Mouse (Mus musculus) megakaryocyte, embryonic 14.5 days (primary cell): Measurements from ENCODE around the gene Awat1. TPM values are rescaled to one million over a fixed set of nuclear protein-coding genes. Genes with fewer than 3 reads are reported as not detected.

ENCODE experiments used
- H3K27me3 ChIP-seq: replicated peaks from 2 replicates; pipeline ENCODE3; 2012; ENCODE audit warnings: inconsistent platforms
- H3K36me3 ChIP-seq: replicated peaks from 2 replicates; pipeline ENCODE3; 2012; ENCODE audit warnings: low read length, inconsistent platforms, mixed read lengths
- H3K4me1 ChIP-seq: 2 replicates; pipeline ENCODE4 v1.6.1; 2012; ENCODE audit warnings: inconsistent platforms
- H3K4me3 ChIP-seq: replicated peaks from 2 replicates; pipeline ENCODE3; 2012; ENCODE audit warnings: moderate library complexity, mild to moderate bottlenecking, inconsistent platforms
- H3K9me3 ChIP-seq: 2 replicates; pipeline ENCODE4 v1.6.1; 2012; ENCODE audit warnings: inconsistent platforms
- FLI1 ChIP-seq: IDR thresholded peaks from 2 replicates; pipeline ENCODE4 v1.6.1; 2012; ENCODE audit warnings: low read length, inconsistent platforms, mixed read lengths
- GATA1 ChIP-seq: IDR thresholded peaks from 3 replicates; pipeline ENCODE4 v1.6.1; 2012; ENCODE audit warnings: mixed read lengths, low read length, inconsistent platforms, borderline replicate concordance
- polyA plus RNA-seq: library from polyadenylated mRNA; stranded (reverse); fragments of >175 nt; gene quantifications from 2 replicates; pipeline ENCODE4 v1.2.3, GENCODE M21; 2012; ENCODE audit warnings: low replicate concordance; ENCODE audit not compliant: insufficient read depth

The Awat1 gene
- polyA plus RNA-seq, 1 experiment = not detected

GRCm38 (mm10) chrX:100624242-100624641, 52.2 kb downstream of the Awat1 start:
- no peaks in the 10 kb centered on the region for H3K9me3 ChIP-seq
- H3K4me3 ChIP-seq = no peak overlapping the region
- no peak for TF ChIP-seq GATA1
- TF ChIP-seq FLI1 = no peak

DNA sequence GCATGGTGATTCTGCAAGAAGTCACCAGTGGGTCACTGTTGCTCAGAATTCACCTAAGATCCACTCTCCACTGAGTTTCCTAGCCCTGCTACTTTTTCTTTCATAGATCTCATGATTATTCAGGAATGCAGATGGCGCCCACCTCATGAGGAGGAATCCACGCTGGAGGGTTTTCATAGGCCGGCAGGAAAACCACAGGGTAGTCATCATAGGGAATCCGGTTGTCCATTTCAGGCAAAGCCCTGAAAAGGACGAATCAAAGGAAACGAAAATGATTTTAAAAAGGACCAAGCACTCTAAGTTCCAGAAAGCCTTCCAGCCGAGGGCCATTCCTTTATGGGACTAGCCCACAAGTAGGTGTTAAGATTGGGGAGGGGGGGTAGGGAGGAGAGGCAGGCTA, 53.1 kb downstream of the Awat1 start:
- Histone ChIP-seq H3K4me3 (peak overlapping the region; percentile 95), H3K4me1 (peaks cover 34% of the 10 kb centered on the region; the same call in 1 of the 2 replicates), H3K27me3 (peaks cover 10% of the 10 kb centered on the region), H3K9me3 (no peaks in the 10 kb centered on the region), H3K36me3 (peaks cover 31% of the 10 kb centered on the region)
- TF ChIP-seq FLI1 (no peak), GATA1 (no peak)

More at GRCm38 (mm10) chrX:100624242-100624641, 52.2 kb downstream of the Awat1 start:
- Histone ChIP-seq H3K27me3 (peaks cover 10% of the 10 kb centered on the region), H3K4me1 (peaks cover 34% of the 10 kb centered on the region; the same call in 1 of the 2 replicates), H3K36me3 (peaks cover 31% of the 10 kb centered on the region)

GRCm38 (mm10) chrX:100625546-100625801, 53.4 kb downstream of the Awat1 start, which contains the start of gene Kif4:
TSS of gene Kif4 (plus strand) at chrX:100625737.
- H3K9me3 ChIP-seq = no peaks in the 10 kb centered on the region
- H3K27me3 ChIP-seq = peaks cover 10% of the 10 kb centered on the region
- peak within 1 kb of the TSS; percentile 95 for H3K4me3 ChIP-seq
- no peak for TF ChIP-seq GATA1
- TF ChIP-seq FLI1 = no peak
- H3K36me3 ChIP-seq = peaks cover 31% of the 10 kb centered on the region
- peaks cover 34% of the 10 kb centered on the region; the same call in 1 of the 2 replicates for H3K4me1 ChIP-seq

- Histone ChIP-seq H3K4me3 (peak within 1 kb of the TSS; percentile 95), H3K27me3 (peaks cover 10% of the 10 kb centered on the region), H3K9me3 (no peaks in the 10 kb centered on the region), H3K36me3 (peaks cover 31% of the 10 kb centered on the region), H3K4me1 (peaks cover 34% of the 10 kb centered on the region; the same call in 1 of the 2 replicates)
- no peak for TF ChIP-seq FLI1
- no peak for TF ChIP-seq GATA1
Observed at GRCm38 (mm10) chrX:100625802-100626793, 54.0 kb downstream of the Awat1 start, which contains the start of gene Pdzd11. TSS of gene Pdzd11 (minus strand) at chrX:100626568.

Other genes starting within 250 kb of the Awat1 start
- gene Otud6a, start 143.2 kb upstream of the Awat1 start, polyA plus RNA-seq = 0.18 TPM in 1 of 2 replicates, not detected in the other
- not detected in 2 replicates for gene Awat2, start 129.5 kb upstream of the Awat1 start, polyA plus RNA-seq
- gene Igbp1, start 78.0 kb upstream of the Awat1 start, polyA plus RNA-seq = 1.5 and 30.6 TPM in 2 replicates
- not detected in 2 replicates for gene Dgat2l6, start 47.4 kb upstream of the Awat1 start, polyA plus RNA-seq
- not detected in 2 replicates for gene P2ry4, start 22.6 kb downstream of the Awat1 start, polyA plus RNA-seq
- not detected in 2 replicates for gene Arr3, start 33.2 kb downstream of the Awat1 start, polyA plus RNA-seq
- gene Kif4, start 53.5 kb downstream of the Awat1 start, polyA plus RNA-seq = 1.2 TPM in 1 of 2 replicates, not detected in the other
- 3.9 and 16.7 TPM in 2 replicates for gene Pdzd11, start 54.3 kb downstream of the Awat1 start, polyA plus RNA-seq
- gene Gdpd2, start 157.6 kb downstream of the Awat1 start, polyA plus RNA-seq = not detected in 2 replicates
- 1.6 and 9.7 TPM in 2 replicates for gene Dlg3, start 195.5 kb downstream of the Awat1 start, polyA plus RNA-seq